Mouse (Mus musculus) kidney, embryonic 16.5 days (tissue): ENCODE measurements at regions not wholly inside any gene's neighbourhood (a gene's known extent, or its start where the extent isn't known, plus 50 kb on each side); places are given as distances from the start of the nearest gene placed in this dataset.

ENCODE experiments used
- ATAC-seq: fragments of 200-750 bp; cut with Nextera tagmentation; 2 replicates; pipeline ENCODE4 v1.8.0; 2017; ENCODE audit warnings: moderate TSS enrichment; ENCODE audit not compliant: low FRiP score, low TSS enrichment
- H3K27ac ChIP-seq: fragments of 300-500 bp; sonication (generic); 2 replicates; pipeline ENCODE4 v1.5.1; 2014; ENCODE audit warnings: low read length
- H3K27me3 ChIP-seq: fragments of 300-500 bp; sonication (generic); 2 replicates; pipeline ENCODE4 v1.6.1; 2014; ENCODE audit warnings: low read length, control low read depth, mixed read lengths; ENCODE audit not compliant: insufficient read depth
- H3K36me3 ChIP-seq: fragments of 300-500 bp; sonication (generic); 2 replicates; pipeline ENCODE4 v1.6.1; 2014; ENCODE audit warnings: low read length, control low read depth, mixed read lengths; ENCODE audit not compliant: insufficient read depth
- H3K4me1 ChIP-seq: fragments of 300-500 bp; sonication (generic); 2 replicates; pipeline ENCODE4 v1.6.1; 2014; ENCODE audit warnings: low read length, control low read depth, mixed read lengths; ENCODE audit not compliant: insufficient read depth
- H3K4me2 ChIP-seq: fragments of 300-500 bp; sonication (generic); replicated peaks from 2 replicates; pipeline ENCODE4 v1.6.1; 2014; ENCODE audit warnings: low read depth, low read length
- H3K4me3 ChIP-seq: fragments of 300-500 bp; sonication (generic); 2 replicates; pipeline ENCODE4 v1.5.1; 2014; ENCODE audit warnings: mild to moderate bottlenecking, low read length
- H3K9ac ChIP-seq: fragments of 300-500 bp; sonication (generic); replicated peaks from 2 replicates; pipeline ENCODE4 v1.6.1; 2014; ENCODE audit warnings: low read length
- H3K9me3 ChIP-seq: fragments of 300-500 bp; sonication (generic); 2 replicates; pipeline ENCODE4 v1.6.1; 2016; ENCODE audit warnings: low read length, control low read depth
- WGBS: fragments of 180-500 bp; shearing (Covaris S2); extraction: QIAGEN DNeasy Blood & Tissue Kit; methylation state at CpG from one replicate; pipeline ENCODE4 v1.1.7; 2014; 5-methylcytosine and 5-hydroxymethylcytosine counted together

GRCm38 (mm10) chr14:113765406-113765805 lies 451.0 kb downstream of the Tpm3-rs7 start:
- WGBS: 53% methylated on average over 2 of the region's 2 CpGs
- no peak overlapping the region for H3K4me2 ChIP-seq
- no peaks in the 10 kb centered on the region for H3K36me3 ChIP-seq
- no peaks in the 10 kb centered on the region for H3K27me3 ChIP-seq
- H3K4me3 ChIP-seq: no peak overlapping the region
- no peak overlapping the region for H3K27ac ChIP-seq
- H3K4me1 ChIP-seq: no peaks in the 10 kb centered on the region
- 0 out of 2 replicates have a peak, but pooled peaks have one; percentile 74 for ATAC-seq
- H3K9me3 ChIP-seq: no peaks in the 10 kb centered on the region
- no peak overlapping the region for H3K9ac ChIP-seq
